Mouse (Mus musculus) heart, embryonic 10.5 days (tissue): ENCODE data around the gene Aamdc. TPM values are rescaled to one million over a fixed set of nuclear protein-coding genes. Genes with fewer than 3 reads are reported as not detected.

Experiments
- polyA plus RNA-seq: library from polyadenylated mRNA; unstranded; fragments of >200 nt; fragmentation: Nextera tagmentation; extraction: Ambion mirVana; gene quantifications from 2 replicates; pipeline ENCODE4 v1.2.1, GENCODE M21; 2016

The Aamdc gene
- polyA plus RNA-seq, 1 experiment from 2014 or later = 30.6 TPM

Other genes starting within 250 kb of the Aamdc start
- 1.1 and 2.3 TPM in 2 replicates for gene Usp35, start 247.5 kb downstream of the Aamdc start, polyA plus RNA-seq
- 4.1 and 4.6 TPM in 2 replicates for gene Kctd21, start 247.2 kb downstream of the Aamdc start, polyA plus RNA-seq
- 47.3 and 53.4 TPM in 2 replicates for gene Alg8, start 207.9 kb downstream of the Aamdc start, polyA plus RNA-seq
- gene Ndufc2, start 179.5 kb downstream of the Aamdc start, polyA plus RNA-seq = 380 and 484 TPM in 2 replicates
- 0.43 and 0.51 TPM in 2 replicates for gene Thrsp, start 161.8 kb downstream of the Aamdc start, polyA plus RNA-seq
- gene Kctd14, start 128.2 kb downstream of the Aamdc start, polyA plus RNA-seq = 0.47 and 0.87 TPM in 2 replicates
- gene Ints4, start 98.5 kb downstream of the Aamdc start, polyA plus RNA-seq = 45.6 and 48.5 TPM in 2 replicates
- 15.8 and 17.7 TPM in 2 replicates for gene Rsf1, start 392 bp upstream of the Aamdc start, polyA plus RNA-seq
- 151 and 209 TPM in 2 replicates for gene Clns1a, start 117.1 kb upstream of the Aamdc start, polyA plus RNA-seq
- 2.4 and 5.2 TPM in 2 replicates for gene Aqp11, start 158.8 kb upstream of the Aamdc start, polyA plus RNA-seq
- gene Pak1, start 209.0 kb upstream of the Aamdc start, polyA plus RNA-seq = 5.2 and 13.7 TPM in 2 replicates